Mouse (Mus musculus): ENCODE data around the gene Hmgcs2.
A peak's percentile ranks its signal among the peaks of the same experiment; 100 is the strongest.

Gene Hmgcs2

GRCm38 (mm10) chr3:98280204-98280932 lies at the start of gene Hmgcs2:
TSS of gene Hmgcs2 (plus strand) at chr3:98280435.
- DNase-seq (ENCODE audit: low spot score), result peak; percentile 54

GRCm38 (mm10) chr3:98233504-98233903 lies 46.7 kb upstream of the Hmgcs2 start:
- no peak for DNase-seq (ENCODE audit: low spot score)

- no peak for DNase-seq (ENCODE audit: low spot score)
Observed at GRCm38 (mm10) chr3:98236266-98236665, 44.0 kb upstream of the Hmgcs2 start.

GRCm38 (mm10) chr3:98237240-98237639 lies 43.0 kb upstream of the Hmgcs2 start:
- DNase-seq (ENCODE audit: low spot score), result no peak

GRCm38 (mm10) chr3:98238150-98238549 lies 42.1 kb upstream of the Hmgcs2 start:
- no peak for DNase-seq (ENCODE audit: low spot score)

GRCm38 (mm10) chr3:98242051-98242450 lies 38.2 kb upstream of the Hmgcs2 start:
- DNase-seq (ENCODE audit: low spot score), result no peak

DNA sequence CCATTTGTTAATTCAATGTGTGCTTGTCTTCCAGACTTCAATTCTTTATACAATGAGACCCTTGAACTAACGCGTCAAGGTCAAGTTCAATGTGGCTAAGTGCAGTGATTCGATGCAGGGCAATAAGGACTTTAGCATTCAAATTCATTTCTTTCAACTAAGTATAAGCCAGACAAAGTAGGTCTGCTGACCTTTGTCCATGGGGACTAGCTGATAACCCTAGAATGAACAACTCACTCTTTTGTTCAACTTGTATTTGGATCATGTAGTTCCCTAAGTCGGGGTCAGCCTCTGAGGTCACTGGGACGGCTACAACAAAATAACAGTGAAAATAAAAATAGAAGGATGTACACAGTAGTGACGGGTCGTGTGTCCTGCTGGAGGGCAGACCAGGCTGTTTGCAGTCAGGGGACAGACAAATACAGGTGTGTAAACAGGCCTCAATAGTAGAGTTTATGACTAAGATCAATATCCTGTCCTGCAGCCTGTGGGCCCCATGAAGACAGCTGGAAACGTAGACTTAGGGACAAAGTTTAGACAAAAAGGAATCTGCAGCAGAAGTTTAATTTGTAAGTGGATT lies 37.7 kb upstream of the Hmgcs2 start:
- no peak for DNase-seq (ENCODE audit: low spot score)

GRCm38 (mm10) chr3:98245892-98246291 lies 34.3 kb upstream of the Hmgcs2 start:
- no peak for DNase-seq (ENCODE audit: low spot score)

GRCm38 (mm10) chr3:98246985-98247751 lies 33.1 kb upstream of the Hmgcs2 start:
- no peak for DNase-seq (ENCODE audit: low spot score)

DNA sequence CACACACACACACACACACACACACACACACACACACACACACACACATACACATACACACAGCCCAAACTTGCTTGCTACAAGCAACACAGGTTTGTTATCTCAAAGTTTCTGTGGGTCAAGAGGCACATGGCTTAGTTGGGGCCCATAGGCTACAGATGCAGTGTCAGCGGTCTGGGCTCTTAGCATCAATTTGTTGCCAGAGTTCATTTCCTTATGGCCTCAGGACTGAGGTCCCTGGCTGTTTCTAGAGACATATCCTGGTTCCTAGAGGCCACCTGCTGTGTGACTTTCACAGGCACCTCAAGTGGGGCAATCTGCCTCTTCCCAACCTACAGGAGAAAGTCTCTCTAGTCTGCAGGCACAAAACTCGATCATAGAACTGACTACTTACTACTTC lies 30.9 kb upstream of the Hmgcs2 start:
- DNase-seq (ENCODE audit: low spot score), result no peak

GRCm38 (mm10) chr3:98249833-98250448 lies 30.3 kb upstream of the Hmgcs2 start:
- DNase-seq (ENCODE audit: low spot score), result no peak

- no peak for DNase-seq (ENCODE audit: low spot score)
Observed at GRCm38 (mm10) chr3:98254059-98254458, 26.2 kb upstream of the Hmgcs2 start.

DNA sequence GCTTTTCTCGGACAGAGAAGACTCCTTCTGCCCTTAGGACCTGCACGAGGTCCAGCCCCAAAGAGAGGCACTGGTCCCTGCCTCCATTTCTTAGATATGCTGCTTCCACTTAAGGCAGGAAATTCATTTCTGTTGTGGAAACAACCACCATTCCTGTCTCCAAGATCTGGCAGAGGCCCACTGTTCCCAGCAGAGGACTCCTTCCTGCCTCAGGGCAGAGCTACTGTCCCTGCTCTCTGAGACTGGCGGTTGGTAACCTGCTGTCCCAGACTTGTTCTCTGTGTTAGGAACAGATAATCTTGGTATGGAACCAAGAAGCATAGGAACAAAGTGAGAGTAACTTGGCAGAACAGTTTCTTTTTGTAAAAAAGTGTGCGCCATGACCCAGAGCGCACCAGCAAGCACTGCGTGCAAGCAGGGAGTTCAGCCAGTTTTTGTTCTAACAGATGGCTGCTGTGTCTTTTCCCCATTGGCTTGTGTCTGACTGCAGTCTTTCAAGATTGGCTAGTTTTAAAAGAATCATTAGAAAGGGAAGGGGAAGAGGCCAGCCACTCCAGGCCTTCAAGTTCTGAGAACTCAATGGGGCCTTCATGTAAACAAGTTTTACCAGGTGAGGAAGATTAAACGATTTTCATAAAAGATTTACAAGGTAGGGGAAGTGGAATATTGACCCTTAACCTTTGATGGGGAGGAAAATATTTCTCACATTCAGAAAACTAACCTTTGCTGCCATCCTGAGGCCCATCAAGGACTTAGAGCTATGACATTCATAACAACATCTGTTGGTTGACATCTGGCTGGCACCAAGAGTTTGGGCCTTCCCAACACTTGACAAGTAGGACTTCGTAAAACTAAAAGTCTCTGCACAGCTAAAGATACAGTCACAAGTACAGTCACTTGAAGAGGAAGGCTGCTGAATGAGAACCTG lies 25.3 kb upstream of the Hmgcs2 start:
- no peak for DNase-seq (ENCODE audit: low spot score)

DNA sequence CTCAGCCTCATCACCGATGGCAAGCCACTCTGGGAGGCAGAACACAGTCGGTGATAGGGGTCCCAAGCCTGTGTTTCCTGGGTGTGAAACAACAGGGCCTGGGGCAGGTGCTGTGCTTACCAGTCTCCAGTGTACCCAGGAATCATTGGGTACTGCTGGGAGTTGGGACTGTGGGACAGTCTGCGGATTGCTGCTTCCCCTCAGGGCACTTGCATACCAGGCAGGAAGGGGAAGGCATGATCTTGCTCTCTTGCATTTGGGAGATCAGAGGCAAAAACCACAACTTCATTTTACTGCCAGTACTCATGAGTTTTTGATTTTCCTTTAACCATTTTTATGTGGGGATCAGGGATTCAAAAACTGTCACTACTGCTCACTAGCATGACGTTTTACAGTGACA lies 21.5 kb upstream of the Hmgcs2 start:
- no peak for DNase-seq (ENCODE audit: low spot score)

- no peak for DNase-seq (ENCODE audit: low spot score)
Observed at GRCm38 (mm10) chr3:98259271-98259751, 20.9 kb upstream of the Hmgcs2 start.

DNA sequence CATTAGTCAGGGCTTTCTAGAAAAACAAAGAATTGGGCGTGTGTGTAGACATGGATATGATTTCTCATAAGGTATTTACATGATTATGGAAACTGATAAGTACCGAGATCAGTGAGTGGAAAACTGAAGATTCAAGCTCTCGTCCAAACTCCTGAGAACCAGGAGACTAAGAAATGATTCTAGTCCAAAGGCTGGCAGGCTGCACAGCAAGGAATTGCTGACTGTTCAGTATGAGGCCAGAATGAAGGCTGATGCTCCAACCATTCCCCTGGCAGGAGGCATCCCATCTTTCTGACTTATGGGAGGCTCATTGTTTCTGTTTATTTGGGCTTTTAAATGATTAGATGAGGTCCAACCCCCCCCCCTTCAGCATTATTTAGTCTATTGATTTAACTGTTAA lies 19.7 kb upstream of the Hmgcs2 start:
- DNase-seq (ENCODE audit: low spot score), result no peak

DNA sequence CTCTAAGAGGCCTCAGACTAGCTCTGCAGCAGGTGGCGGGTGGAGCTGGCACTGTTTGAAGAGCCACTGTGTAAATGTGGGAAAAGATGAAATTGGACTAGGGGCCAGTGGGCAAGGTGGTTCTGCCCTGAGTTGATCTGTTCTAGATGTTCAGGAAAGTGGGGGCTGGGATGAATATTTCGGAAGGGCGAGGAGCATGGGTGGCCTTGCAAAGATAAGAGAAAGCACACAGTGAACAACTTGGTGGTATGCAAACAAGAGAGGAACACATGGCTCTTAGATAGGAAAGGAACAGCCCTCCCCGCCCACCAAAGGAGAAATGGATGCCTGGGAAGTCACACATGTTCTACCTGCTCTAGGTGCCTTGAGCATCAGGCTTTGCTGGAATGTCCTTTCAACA lies 18.8 kb upstream of the Hmgcs2 start:
- DNase-seq (ENCODE audit: low spot score), result no peak

GRCm38 (mm10) chr3:98262133-98262532 lies 18.1 kb upstream of the Hmgcs2 start:
- no peak for DNase-seq (ENCODE audit: low spot score)

GRCm38 (mm10) chr3:98267249-98267651 lies 13.0 kb upstream of the Hmgcs2 start:
- no peak for DNase-seq (ENCODE audit: low spot score)

GRCm38 (mm10) chr3:98273623-98274398 lies 6.4 kb upstream of the Hmgcs2 start:
- no peak for DNase-seq (ENCODE audit: low spot score)

GRCm38 (mm10) chr3:98279682-98280081 lies 553 bp upstream of the Hmgcs2 start:
- no peak for DNase-seq (ENCODE audit: low spot score)

Data from urinary bladder, postnatal 25 days (tissue).